Mouse (Mus musculus): Measurements from ENCODE around the gene 1810043G02Rik. TPM values are rescaled to one million over a fixed set of nuclear protein-coding genes. Genes with fewer than 3 reads are reported as not detected.
"Not testable (repeated sequence)": the region's sequence is repeated elsewhere in the genome, so short reads cannot be mapped to it uniquely, and the experiment has no call there.

Gene 1810043G02Rik
- total RNA-seq, 2 experiments from 2014 or later: 4.0 to 4.7 TPM

DNA sequence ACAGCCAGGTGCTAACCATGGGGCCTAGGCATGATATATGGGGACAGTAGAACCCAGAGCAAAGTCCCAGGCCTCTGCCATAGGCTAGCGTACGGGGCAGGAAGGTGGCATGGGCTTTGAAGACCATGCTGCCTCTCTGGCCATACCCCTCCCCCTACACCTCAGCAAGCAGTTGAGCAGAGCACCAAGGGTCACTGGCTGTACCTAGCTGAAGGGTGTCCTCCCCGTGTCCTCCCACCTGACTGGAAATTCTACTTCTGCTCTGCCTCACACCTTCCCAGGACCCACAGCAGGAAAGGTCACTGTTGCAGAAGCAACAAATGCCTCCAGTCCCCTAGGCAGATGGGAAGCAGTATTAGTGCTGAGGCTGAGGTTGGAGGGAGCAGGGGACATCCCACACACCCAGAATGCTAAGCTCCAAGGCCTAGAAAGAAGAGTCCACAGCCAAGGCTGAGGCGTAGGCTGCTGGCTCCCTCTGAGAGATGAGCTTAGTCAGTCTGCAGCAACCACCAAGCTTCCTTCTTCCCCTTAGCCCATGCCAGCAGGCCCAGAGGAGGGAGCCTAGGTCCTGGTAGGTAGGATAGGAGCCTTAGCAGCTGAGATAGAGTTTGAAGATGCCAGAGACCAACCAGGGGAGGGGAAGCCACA lies 27.6 kb downstream of the 1810043G02Rik start:
- no peak for DNase-seq

DNA sequence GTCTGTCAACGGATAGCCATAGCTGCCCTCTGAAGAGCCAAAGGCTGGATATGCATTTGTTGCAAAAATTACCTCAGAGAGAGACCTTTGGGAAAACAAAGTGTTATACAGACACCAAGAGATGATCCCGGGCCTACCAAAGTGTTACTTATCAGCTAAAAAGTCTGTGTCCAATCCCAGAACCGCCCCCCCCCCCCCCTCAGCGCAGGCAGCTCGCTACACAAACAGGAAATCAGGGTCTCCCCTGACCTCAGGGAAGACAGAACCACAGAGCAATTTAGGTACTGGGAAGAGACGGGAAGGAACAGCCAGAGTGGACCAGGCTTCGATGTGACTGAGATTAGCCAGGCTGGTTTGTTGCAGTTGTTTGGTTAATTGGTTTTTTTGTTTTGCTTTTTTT lies 28.9 kb downstream of the 1810043G02Rik start:
- no peak for DNase-seq

DNA sequence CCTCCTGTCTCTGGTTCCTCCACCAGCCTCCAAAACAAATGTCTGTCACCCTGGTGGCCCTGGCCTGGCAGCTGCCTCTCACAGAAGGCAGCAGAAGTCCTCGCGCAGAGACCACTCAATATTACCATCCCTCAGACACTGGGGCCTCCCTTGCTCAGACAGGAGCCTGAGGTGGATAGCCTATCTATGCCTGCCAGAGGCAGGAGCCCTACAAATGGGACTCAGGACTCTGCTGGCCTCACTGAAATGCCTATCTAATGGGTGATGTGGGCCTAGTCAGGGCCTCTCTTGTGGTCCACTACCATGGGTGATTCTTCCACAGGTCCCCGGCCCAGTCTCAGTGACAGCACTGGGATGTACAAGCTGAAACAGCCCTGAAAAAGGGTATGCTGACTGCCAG lies 29.8 kb downstream of the 1810043G02Rik start:
- no peak for DNase-seq

DNA sequence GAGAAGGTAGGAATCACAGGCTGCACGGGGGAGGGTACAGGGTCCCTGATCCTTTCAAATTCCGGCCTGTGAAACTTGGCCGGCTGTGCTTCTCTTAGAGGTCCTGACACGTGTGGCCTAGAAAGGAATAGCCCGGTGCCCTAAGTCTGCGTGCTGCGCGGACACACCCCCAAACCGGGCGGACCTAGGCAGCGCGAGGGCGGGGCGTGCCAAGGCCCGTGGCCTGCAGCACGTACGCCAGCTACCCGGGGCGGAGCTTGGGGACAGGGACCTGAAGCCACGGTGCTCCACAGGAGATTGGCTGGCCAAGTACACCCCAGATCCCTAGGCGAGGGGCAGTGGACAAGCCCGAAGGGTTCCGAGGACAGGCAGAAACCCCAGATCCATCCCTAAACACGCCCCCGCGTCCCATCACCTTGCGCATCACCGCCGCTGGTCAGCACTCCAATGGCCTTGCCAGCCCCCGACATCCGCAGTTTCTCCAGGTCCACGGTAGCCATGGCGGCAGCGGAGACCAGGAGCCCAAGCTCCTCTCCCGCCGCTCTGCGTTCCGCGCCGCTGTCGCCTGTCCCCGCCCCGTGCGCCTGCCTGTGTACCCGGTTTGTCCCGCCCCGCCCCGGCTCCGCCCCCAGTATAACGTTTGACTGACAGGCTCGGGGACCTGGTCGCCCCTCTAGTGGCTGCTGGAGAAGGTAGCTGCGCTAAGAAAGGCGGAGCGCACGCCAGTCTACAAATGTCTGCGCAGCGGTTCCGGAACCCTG lies 31.0 kb downstream of the 1810043G02Rik start:
- peak; percentile 95 for DNase-seq

DNA sequence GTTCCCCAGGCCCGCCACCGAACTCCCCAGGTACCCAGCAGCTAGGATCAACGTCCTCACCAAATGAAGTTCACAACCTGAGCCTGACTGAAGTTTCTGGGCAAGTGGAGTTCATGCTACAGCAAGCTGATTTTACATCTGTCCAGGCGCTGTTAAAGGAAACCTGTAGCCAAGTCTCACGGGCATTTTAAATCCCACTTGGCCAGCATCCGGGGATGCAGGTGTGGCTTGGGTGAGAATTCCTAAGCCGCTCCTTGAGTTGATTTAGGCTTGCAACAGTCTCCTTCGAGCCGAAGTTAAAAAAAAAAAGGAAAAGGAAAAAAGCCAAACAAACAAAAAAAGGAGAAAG lies 31.6 kb downstream of the 1810043G02Rik start, which contains the start of gene Pfkl:
Pfkl (minus strand) TSS at position 139 of the 349 bp plus-strand sequence.
- no peak for DNase-seq

DNA sequence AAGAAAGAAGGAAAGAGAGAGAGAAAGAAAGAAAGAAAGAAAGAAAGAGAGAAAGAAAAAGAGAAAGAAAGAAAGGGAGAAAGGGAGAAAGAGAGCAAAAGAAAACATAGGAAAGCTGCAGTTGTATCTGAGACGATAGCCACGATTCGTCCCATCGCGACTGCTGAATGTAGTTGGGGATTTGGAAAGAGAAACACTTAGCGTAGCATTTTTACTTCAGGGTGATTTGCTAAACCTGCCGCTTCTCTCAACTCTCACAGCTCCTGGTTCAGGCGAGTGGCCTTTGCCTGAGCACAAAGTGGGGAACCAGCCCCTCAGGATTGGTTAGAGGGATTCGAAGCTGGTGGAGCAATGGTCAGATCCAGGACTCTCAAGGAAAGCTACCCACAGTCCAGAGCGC lies 32.0 kb downstream of the 1810043G02Rik start:
- DNase-seq: no peak

DNA sequence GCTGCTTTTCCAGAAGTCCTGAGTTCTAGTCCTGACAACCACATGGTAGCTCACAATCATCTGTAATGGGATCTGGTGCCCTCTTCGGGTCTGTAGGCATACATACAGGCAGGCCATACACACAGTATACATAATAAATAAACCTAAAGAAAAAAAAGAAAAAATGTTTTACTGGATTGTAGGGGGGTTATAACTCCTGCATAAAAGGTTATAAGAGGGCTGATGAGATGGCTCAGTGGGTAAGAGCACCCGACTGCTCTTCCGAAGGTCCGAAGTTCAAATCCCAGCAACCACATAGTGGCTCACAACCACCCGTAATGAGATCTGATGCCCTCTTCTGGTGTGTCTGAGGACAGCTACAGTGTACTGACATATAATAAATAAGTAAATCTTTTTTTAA lies 32.8 kb downstream of the 1810043G02Rik start:
- not testable (repeated sequence) for DNase-seq

DNA sequence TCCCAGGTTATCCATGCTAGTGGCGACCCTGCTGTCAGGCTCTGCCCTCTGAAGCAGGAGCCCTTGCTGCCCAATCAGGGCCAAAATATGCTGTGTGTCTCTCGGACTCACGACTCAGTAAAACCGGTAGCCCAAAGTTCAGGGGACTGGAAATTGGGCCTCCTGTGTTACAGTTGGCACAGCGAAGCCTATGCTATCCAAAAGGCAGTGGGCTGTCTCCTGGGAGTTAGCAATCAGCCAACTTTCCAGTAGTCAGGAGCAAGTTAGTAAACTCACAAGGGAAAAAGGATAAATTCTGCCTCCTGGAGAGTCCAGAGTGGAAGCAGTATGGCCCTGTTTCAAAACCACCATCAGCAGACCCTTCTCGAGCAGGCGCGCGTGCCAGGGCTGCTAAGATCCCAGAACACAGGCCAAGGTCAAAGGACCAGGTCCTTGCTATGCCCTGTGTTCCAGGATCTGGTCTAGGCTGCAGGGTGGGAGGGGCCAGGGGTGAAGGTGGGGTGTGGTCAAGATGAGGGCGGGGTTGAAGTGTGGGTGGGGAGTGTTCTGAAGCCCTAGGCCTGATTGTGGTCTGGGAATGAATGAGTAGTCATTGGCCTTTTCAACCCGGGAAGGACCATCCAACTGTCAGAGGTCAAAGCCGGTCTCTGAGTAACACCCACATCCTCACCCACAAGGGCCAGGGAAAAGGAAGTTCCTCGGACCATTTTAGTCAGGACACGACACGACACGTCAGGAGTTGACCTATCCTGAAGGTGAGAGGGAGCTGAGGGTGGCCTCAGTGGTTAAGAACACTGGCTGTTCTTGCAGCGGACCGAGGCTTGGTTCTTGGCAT lies 34.6 kb downstream of the 1810043G02Rik start:
- DNase-seq: no peak

DNA sequence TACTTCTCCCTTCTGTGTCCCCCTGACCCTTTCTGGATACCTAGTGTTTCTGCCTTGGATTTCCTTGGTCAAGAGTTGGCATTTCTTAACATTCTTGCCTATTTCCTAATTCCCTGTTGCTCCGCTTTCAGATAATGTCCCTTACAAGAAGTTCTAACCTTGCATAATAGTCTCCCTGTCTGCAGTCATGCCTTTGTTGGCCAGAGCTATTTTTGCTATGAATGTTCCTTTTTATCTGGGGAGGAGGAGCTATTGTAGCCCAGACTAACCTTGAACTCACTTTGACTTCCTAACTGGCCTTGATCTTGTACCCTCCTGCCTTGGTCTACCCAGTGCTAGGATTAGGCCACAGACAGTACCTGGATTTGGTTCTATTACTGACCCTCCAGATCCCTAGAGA lies 37.2 kb downstream of the 1810043G02Rik start:
- DNase-seq: no peak

DNA sequence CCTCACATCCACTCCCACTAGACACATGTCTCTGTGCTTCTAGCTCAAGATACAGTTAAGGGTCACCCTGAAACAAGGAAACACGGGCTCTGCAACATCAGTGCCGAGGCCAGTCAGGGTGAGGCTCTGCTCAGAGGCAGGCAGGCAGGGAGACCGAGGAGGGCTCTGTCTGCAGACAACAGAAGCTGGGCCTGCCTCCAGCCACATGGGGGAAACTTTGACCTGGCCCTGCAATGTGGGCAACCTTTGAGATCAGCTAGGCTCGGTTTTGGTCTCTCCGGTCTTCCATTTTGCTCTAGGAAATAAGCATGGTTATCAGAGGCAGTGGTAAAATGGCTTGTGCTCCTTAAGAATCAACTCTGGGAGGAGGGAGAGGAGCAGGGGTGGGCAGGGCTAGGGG lies 38.0 kb downstream of the 1810043G02Rik start:
- DNase-seq: no peak

DNA sequence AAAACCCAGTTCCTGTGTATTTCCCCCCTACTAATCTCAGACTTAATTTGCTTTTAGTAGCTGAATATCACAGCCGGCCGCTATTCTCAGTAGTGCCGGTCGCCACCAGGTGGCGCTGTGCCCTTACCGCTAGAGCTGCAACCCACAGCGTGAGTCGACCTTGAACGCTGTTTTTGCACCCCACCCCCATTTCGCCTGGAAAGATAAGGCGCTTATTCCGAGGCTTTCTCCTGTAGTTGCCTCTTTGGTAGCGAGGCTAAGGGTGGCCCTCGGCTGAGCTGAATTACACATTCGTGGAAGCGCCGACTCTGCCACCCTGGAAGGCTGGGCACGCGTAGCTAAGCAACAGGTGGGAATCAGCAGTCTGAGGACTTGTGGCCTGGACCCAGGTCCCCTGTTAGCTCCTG lies 40.5 kb downstream of the 1810043G02Rik start:
- DNase-seq: peak; percentile 44

DNA sequence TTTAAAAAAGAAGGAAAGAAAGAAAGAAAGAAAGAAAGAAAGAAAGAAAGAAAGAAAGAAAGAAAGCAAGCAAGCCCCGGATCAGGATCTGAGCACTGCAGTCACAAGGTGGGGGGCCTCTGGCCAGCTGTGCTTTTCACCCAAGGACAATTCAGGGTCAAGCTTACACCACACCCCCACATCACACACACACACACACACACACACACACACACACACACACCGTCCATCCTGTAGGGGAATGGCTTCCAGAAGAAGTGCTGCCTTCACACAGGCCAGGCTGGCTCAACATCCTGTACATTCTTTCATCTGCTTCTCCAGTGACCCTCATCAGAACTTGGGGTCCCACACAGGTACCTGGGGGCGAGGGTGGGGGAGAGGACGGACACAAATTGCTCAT lies 41.0 kb downstream of the 1810043G02Rik start:
- no peak for DNase-seq

DNA sequence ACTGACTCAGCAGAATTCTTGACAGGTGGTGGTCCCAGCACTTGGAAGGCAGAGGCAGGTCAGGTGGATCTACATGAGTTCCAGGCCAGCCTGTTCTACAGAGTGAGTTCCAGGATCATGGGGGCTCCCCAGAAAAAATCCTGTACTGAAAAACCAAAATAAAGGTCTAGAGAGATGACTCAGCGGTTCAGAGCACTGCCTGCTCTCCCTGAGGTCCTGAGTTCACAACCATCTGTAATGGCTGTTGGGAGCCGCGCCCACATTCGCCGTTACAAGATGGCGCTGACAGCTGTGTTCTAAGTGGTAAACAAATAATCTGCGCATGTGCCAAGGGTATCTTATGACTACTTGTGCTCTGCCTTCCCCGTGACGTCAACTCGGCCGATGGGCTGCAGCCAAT lies 41.7 kb downstream of the 1810043G02Rik start:
- not testable (repeated sequence) for DNase-seq

DNA sequence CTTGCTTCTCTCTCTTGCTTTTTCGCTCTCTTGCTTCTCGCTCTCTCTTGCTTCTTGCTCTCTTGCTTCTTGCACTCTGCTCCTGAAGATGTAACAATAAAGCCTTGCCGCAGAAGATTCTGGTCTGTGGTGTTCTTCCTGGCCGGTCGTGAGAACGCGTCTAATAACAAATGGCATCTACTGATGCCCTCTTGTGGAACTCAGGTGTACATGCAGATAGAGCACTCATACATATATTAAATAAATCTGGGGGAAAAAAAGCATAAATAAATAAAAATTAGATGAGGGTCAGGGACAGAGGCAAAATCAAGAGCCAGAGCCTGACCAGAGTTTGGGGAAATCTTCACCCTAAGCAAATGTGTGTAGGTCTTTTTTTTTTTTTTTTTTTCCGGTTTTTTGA lies 47.1 kb downstream of the 1810043G02Rik start:
- not testable (repeated sequence) for DNase-seq

DNA sequence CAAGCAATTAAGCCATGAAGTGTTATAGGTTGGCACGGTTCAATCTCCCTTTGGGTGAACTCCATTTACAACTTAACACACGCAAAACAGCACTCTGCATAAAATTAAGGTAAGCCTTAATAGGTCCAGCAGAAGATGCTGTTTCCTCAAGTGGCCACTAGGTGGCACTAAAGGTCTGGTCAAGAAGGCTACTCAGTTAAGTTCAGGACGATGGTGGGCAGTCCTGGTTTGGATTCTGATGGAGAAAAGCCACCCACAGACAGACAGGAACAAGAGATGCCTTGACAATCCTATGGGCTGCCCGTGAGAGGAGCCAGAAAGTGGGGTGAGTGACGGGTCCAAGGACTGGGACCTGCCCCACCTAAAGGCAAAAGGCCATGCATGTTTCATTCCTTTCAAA lies 49.8 kb downstream of the 1810043G02Rik start:
- DNase-seq: no peak

DNA sequence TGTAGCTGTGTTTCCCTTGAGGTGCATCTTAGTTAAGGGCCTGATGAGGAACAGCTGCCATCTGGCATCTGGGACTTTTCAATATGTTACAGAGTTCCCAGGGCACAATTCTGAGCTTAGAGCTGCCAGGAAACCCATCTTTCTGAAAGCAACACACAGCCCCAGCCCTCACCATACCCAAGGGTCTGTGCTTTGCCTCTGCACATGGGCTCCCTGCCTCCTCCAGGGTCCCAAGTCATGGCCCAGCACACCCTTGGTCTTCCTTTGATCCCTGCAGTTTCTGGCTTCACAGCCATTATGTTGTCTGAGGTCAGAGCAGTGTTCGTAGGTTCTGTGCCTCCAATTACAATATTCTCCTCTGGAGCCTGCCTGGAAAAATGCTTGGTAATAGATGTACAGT lies 50.8 kb downstream of the 1810043G02Rik start:
- DNase-seq: no peak

DNA sequence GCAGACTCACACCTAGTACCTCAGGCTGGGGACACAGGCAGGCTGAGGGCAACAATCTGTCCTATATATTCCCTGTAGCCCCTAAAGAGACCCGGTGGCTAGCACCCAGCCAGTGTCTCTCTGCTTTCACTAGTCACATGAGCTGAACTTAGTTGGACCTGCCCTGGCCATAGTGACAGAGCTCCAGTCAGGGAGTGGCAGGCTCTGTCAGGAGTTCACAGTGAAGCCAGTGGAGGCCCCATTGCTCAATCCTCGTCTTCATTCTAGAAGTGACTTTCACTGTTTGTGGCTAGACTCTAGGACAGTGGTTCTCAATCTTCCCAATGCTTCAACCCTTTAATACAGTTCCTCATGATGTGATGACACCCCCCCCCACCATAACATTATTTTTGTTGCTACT lies 53.7 kb downstream of the 1810043G02Rik start:
- DNase-seq: no peak

Other genes starting within 250 kb of the 1810043G02Rik start
- gene Gm18596, start 235.9 kb upstream of the 1810043G02Rik start, total RNA-seq (2021): not detected
- gene Gm9736, start 227.2 kb upstream of the 1810043G02Rik start, total RNA-seq (2021): not detected
- gene Gm3233, start 218.8 kb upstream of the 1810043G02Rik start, total RNA-seq (2021): not detected
- not detected for gene Gm3238, start 207.2 kb upstream of the 1810043G02Rik start, total RNA-seq (2021)
- gene Gm7138, start 201.6 kb upstream of the 1810043G02Rik start, total RNA-seq (2021): not detected
- not detected for gene Gm3250, start 196.0 kb upstream of the 1810043G02Rik start, total RNA-seq (2021)
- gene Gm7137, start 190.3 kb upstream of the 1810043G02Rik start, total RNA-seq (2021): not detected
- not detected for gene Gm9639, start 183.4 kb upstream of the 1810043G02Rik start, total RNA-seq (2021)
- not detected for gene Gm19668, start 179.4 kb upstream of the 1810043G02Rik start, total RNA-seq (2021)
- gene Gm9507, start 166.7 kb upstream of the 1810043G02Rik start, total RNA-seq (2021): not detected
- not detected for gene Gm2696, start 163.8 kb upstream of the 1810043G02Rik start, total RNA-seq (2021)
- gene Krtap10-4, start 151.4 kb upstream of the 1810043G02Rik start, total RNA-seq (2021): not detected
- gene Krtap10-10, start 142.6 kb upstream of the 1810043G02Rik start, total RNA-seq (2021): not detected
- not detected for gene Gm36176, start 131.7 kb upstream of the 1810043G02Rik start, total RNA-seq (2021)
- not detected for gene Gm10318, start 125.7 kb upstream of the 1810043G02Rik start, total RNA-seq (2021)
- not detected for gene Gm3285, start 116.5 kb upstream of the 1810043G02Rik start, total RNA-seq (2021)
- gene Lrrc3, start 76.0 kb upstream of the 1810043G02Rik start, total RNA-seq (2021): under 1 TPM; 0.18 to 0.32 TPM
- under 1 TPM; 0.26 to 0.83 TPM for gene Trpm2, start 8.0 kb upstream of the 1810043G02Rik start, total RNA-seq (2021)
- gene Pfkl, start 31.6 kb downstream of the 1810043G02Rik start, total RNA-seq (2021): 1 to 10 TPM; 5.2 to 7.7 TPM
- gene Dnmt3l, start 63.4 kb downstream of the 1810043G02Rik start, total RNA-seq (2021): not detected
- gene Aire, start 65.1 kb downstream of the 1810043G02Rik start, total RNA-seq (2021): not detected
- 1 to 10 TPM; 1.3 to 1.7 TPM for gene Icosl, start 90.8 kb downstream of the 1810043G02Rik start, total RNA-seq (2021)
- gene D10Jhu81e, start 191.3 kb downstream of the 1810043G02Rik start, total RNA-seq (2021): 100 to 1,000 TPM; 225 to 235 TPM
- gene Pwp2, start 206.6 kb downstream of the 1810043G02Rik start, total RNA-seq (2021): 1 to 10 TPM; 7.6 to 8.3 TPM